Mouse (Mus musculus) frontal cortex, postnatal 10 days (tissue): ENCODE data around the gene Plekhf1.

Source experiments
- DNase-seq, 2 experiments: peaks; one replicate each; pipeline ENCODE4 v3.0.0; 2022; ENCODE audit warnings: low spot score in 2 of 2, mixed read lengths in 1 of 2

Gene Plekhf1

GRCm38 (mm10) chr7:38227900-38228298 lies at the start of gene Plekhf1:
TSS of gene Plekhf1 (minus strand) at chr7:38228016.
- peak; percentile 69 to 78 for DNase-seq

GRCm38 (mm10) chr7:38272551-38272950 lies 44.7 kb upstream of the Plekhf1 start:
- no peak for DNase-seq

- DNase-seq, result no peak
Observed at GRCm38 (mm10) chr7:38271859-38272258, 44.0 kb upstream of the Plekhf1 start.

- no peak for DNase-seq
Observed at GRCm38 (mm10) chr7:38271511-38271811, 43.6 kb upstream of the Plekhf1 start.

- peak; percentile 85 to 94 for DNase-seq
Observed at GRCm38 (mm10) chr7:38270703-38271510, 43.1 kb upstream of the Plekhf1 start, which contains the start of gene Pop4. TSS of gene Pop4 (minus strand) at chr7:38271423.

- DNase-seq, result no peak
Observed at GRCm38 (mm10) chr7:38267006-38267680, 39.3 kb upstream of the Plekhf1 start.

GRCm38 (mm10) chr7:38262406-38262805 lies 34.6 kb upstream of the Plekhf1 start:
- DNase-seq, result no peak

- DNase-seq, result no peak
Observed at GRCm38 (mm10) chr7:38259631-38260030, 31.8 kb upstream of the Plekhf1 start.

GRCm38 (mm10) chr7:38253441-38253840 lies 25.6 kb upstream of the Plekhf1 start:
- DNase-seq, result no peak

GRCm38 (mm10) chr7:38251494-38252216 lies 23.8 kb upstream of the Plekhf1 start:
- peak in 1 of 2 experiments; percentile 19 for DNase-seq

GRCm38 (mm10) chr7:38242417-38242816 lies 14.6 kb upstream of the Plekhf1 start:
- no peak for DNase-seq

- no peak for DNase-seq
Observed at GRCm38 (mm10) chr7:38237140-38237539, 9.3 kb upstream of the Plekhf1 start.

DNA sequence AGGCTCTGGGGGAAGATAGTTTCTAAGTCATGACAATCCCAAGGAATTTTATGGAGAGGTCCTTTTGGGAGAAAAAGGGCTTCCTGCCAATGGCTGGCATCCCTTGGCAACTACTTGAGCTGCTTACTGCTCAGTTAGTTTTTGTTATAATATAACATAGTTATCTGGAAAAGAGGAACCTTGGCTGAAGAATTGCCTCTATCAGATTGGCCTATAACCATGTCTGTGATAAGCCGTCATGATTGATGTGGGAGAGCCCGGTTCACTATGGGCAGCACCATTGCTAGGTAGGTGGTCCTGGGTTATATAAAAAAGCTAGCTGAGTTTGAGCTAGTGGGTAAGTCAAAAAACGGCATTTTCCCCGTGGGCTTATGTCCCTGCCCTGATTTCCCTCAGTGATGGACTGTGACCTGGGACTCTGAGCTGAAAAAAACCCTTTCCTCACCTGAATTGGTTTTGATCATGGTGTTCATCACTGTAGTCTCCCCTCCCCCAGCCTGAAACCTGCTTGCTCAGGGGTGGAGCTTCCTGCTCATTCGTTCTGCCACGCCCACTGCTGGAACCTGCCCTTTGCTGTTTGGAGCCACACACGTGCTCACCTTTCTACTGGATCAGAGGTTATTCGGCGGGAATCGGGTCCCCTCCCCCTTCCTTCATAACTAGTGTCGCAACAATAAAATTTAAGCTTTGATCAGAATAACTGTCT lies 8.7 kb upstream of the Plekhf1 start:
- no peak for DNase-seq

- DNase-seq, result no peak
Observed at GRCm38 (mm10) chr7:38230285-38230684, 2.5 kb upstream of the Plekhf1 start.

DNA sequence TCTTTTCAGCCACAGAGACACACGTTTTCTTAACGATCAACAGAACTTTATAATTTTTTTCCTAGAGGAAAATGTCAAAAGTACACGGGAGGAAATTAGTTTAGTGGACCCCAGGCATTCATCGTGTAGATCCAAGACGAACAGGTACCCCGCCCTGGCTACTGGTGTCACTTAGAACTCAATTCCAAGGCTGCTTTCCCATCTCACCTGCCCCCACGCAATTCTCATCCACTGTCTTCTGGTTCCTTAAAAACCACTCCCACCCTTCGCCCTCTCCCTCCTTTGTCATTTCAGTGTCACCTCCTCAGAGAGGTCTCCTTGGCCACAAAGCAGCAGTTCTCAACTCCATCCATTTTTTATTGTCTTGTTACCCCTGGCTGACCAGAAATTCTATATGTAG lies 513 bp upstream of the Plekhf1 start:
- DNase-seq, result no peak

DNA sequence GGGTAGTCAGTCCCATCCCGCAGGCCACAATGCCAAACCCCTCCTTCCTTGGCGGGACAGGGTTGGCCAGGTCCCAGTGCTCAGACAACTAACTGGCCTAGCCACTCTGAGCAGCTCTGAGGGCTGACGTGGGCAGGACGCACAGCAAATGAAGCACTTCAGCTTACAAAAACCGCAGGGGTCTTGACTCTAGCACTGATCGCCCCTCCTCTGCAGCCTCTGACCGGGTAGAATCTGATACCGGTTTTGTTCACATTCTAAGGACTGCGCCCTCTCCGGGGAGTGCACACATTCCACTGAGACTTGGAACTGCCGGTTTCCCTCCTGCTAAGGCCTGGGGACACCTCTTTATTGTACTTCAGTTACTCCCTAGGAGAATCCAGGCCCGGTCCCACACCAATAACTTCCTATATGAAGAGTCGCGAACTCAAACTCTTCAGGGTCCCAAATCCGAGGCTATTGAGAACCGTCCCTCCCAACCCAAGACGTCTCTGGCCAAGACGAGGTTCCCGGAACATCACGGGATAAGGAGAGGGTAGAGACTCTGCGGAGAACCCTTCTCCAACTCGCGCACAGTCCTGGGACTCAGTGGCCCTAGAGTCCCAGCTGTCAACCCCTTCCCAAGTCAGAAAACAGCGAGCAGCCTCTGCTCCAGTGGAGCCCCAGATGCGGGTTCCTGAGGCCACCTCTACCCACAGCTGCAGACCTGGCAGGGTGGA lies 476 bp downstream of the Plekhf1 start:
- no peak for DNase-seq

- DNase-seq, result no peak
Observed at GRCm38 (mm10) chr7:38226226-38226625, 1.6 kb downstream of the Plekhf1 start.

- no peak for DNase-seq
Observed at GRCm38 (mm10) chr7:38224577-38225369, 3.0 kb downstream of the Plekhf1 start.

- no peak for DNase-seq
Observed at GRCm38 (mm10) chr7:38220866-38221265, 7.0 kb downstream of the Plekhf1 start.

DNA sequence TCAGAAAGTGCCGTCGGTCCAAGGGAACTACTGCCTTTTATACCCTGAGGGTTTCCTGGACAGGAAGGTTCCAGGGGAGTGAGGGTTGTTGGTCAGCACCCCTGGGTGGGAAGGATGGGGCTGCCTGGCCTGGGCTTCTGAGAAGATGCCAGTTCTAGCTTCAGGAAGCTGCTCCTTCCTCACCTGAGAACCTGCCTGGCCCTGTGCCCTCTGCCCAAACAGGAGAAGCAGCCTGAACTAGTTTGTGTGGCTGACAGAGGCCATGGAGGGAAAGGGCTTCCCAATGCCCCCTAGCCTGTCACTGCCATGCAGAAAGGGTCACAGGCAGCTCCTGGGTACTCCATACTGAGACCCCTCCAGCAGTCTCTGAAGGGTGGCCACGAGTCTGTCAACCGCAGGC lies 8.3 kb downstream of the Plekhf1 start:
- DNase-seq, result no peak
